Mouse (Mus musculus) spleen, embryonic (tissue): ENCODE measurements around the gene Slc31a1.

ENCODE experiments used
- CTCF ChIA-PET: fragments of 350-600 bp; sonication (Branson Sonifier 250); formaldehyde crosslinking; loops from one replicate; lab custom pipeline; 2022; lab: Charles Lee

The Slc31a1 gene

GRCm38 (mm10) chr4:62362437-62362836 lies 1.9 kb downstream of the Slc31a1 start:
- CTCF ChIA-PET = interaction anchor here (0.7 kb wide), 1 partner anchor 29 kb away, joined by 11 read pairs; no protein-coding TSS in a partner anchor

GRCm38 (mm10) chr4:62364299-62364698 lies 3.8 kb downstream of the Slc31a1 start:
- CTCF ChIA-PET = no interaction called here

- CTCF ChIA-PET = no interaction called here
Measured at GRCm38 (mm10) chr4:62366291-62366690, 5.8 kb downstream of the Slc31a1 start.

GRCm38 (mm10) chr4:62367586-62367985 lies 7.1 kb downstream of the Slc31a1 start:
- CTCF ChIA-PET = interaction anchor here (0.7 to 0.9 kb wide), 2 partner anchors 13 to 40 kb away, joined by 3 to 4 read pairs; no protein-coding TSS in a partner anchor

- CTCF ChIA-PET = no interaction called here
Measured at GRCm38 (mm10) chr4:62369091-62369490, 8.6 kb downstream of the Slc31a1 start.

- CTCF ChIA-PET = no interaction called here
Measured at GRCm38 (mm10) chr4:62372410-62372809, 11.9 kb downstream of the Slc31a1 start.

GRCm38 (mm10) chr4:62372818-62373520 lies 12.4 kb downstream of the Slc31a1 start:
- CTCF ChIA-PET = no interaction called here

- CTCF ChIA-PET = no interaction called here
Measured at GRCm38 (mm10) chr4:62373668-62374067, 13.1 kb downstream of the Slc31a1 start.

GRCm38 (mm10) chr4:62374342-62374741 lies 13.8 kb downstream of the Slc31a1 start:
- CTCF ChIA-PET = no interaction called here

GRCm38 (mm10) chr4:62376123-62376522 lies 15.6 kb downstream of the Slc31a1 start:
- CTCF ChIA-PET = no interaction called here

GRCm38 (mm10) chr4:62379724-62380381 lies 19.3 kb downstream of the Slc31a1 start:
- CTCF ChIA-PET = no interaction called here

GRCm38 (mm10) chr4:62383207-62383606 lies 22.7 kb downstream of the Slc31a1 start:
- CTCF ChIA-PET = no interaction called here

GRCm38 (mm10) chr4:62383752-62384151 lies 23.2 kb downstream of the Slc31a1 start:
- CTCF ChIA-PET = no interaction called here

GRCm38 (mm10) chr4:62384159-62384558 lies 23.6 kb downstream of the Slc31a1 start:
- CTCF ChIA-PET = no interaction called here

GRCm38 (mm10) chr4:62385439-62385838 lies 24.9 kb downstream of the Slc31a1 start:
- CTCF ChIA-PET = no interaction called here

GRCm38 (mm10) chr4:62389592-62390512 lies 29.3 kb downstream of the Slc31a1 start:
- CTCF ChIA-PET = no interaction called here

GRCm38 (mm10) chr4:62391892-62392291 lies 31.4 kb downstream of the Slc31a1 start:
- CTCF ChIA-PET = interaction anchor here (0.6 kb wide), 2 partner anchors 54 to 101 kb away, joined by 3 to 4 read pairs; no protein-coding TSS in a partner anchor

- CTCF ChIA-PET = no interaction called here
Measured at GRCm38 (mm10) chr4:62393459-62393858, 32.9 kb downstream of the Slc31a1 start.

GRCm38 (mm10) chr4:62395806-62396205 lies 35.3 kb downstream of the Slc31a1 start:
- CTCF ChIA-PET = no interaction called here

- CTCF ChIA-PET = no interaction called here
Measured at GRCm38 (mm10) chr4:62397616-62398365, 37.3 kb downstream of the Slc31a1 start.

GRCm38 (mm10) chr4:62398956-62399355 lies 38.4 kb downstream of the Slc31a1 start:
- CTCF ChIA-PET = no interaction called here
